Mouse (Mus musculus) lung, adult 2 months (tissue): Measurements from ENCODE around the gene Ano5.

Experiments
- CTCF ChIP-seq: fragments of 200-500 bp; IDR thresholded peaks from 2 replicates; pipeline ENCODE4 v1.5.1; 2011; ENCODE audit warnings: mild to moderate bottlenecking, low read length, control low read depth; ENCODE audit not compliant: insufficient read depth
- POLR2A ChIP-seq: fragments of 200-500 bp; IDR thresholded peaks from 2 replicates; pipeline ENCODE4 v1.6.1; 2011; ENCODE audit warnings: low read depth, mild to moderate bottlenecking, control low read depth, low read length, borderline replicate concordance; ENCODE audit errors: extremely low read depth

DNA sequence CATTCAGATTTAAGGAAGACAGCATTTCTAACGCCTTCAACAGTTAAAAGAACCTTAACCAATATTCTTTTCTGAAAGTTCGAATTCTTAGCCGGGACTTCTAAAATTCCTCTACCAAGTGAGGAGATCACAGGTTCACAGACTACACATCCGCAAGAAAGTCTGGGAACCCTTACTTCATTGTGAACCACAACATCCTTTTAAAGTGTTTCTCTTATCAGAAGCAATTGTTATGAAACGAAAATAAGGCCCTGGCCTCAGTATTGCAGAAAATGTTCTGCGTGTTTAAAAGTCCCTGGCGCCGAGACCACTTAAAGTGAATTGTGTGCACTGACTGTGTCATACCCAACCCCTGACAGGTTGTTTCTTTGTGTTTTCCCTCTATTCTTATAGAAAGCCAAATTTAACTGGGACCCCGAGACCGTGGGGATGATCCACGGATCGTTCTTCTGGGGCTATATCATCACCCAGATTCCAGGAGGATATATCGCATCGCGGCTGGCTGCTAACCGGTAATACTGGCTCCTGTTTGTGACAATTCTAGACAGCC is 115.7 kb downstream of the Ano5 start:
- TF ChIP-seq CTCF, result no peak
- no peak for TF ChIP-seq POLR2A
